Mouse (Mus musculus): ENCODE results near the gene Ppp1r1b.

DNA sequence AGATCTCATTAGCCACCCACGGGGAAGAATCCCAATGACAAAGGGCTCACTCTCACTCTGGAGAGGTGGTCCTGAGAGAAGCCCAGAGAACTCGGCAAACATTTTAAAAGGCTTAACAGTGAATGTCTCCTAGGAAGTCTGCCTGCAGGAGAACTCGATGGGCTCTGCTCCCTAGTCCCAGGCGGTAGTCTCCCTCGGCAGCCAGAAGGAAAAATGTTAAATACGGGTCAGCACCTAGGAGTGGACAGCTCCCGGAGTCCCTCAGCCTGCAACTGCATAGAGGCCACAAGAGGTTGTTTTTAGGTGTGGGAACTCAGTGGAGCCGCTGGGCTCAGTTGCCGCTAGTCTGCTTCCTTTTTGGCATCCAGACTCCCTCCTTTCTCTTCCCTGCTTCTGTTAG, 24.3 kb upstream of the Ppp1r1b start:
- no peak for TF ChIP-seq CTCF (IDR thresholded peaks at IDR 0.05; ENCODE audit: control insufficient read depth, insufficient read depth, low read length)
- TF ChIP-seq POLR2A (IDR thresholded peaks at IDR 0.05; ENCODE audit: borderline replicate concordance, control insufficient read depth, low read depth, low read length), result no peak

All from bone marrow, adult 2 months (tissue).